Mouse (Mus musculus) Patski (cell line): Measurements from ENCODE around the gene Cyfip1. TPM values are rescaled to one million over a fixed set of nuclear protein-coding genes. Genes with fewer than 3 reads are reported as not detected.

Experiments
- ATAC-seq: fragments of 100-300 bp; one replicate; pipeline ENCODE4 v1.8.0; 2021
- CTCF ChIA-PET: fragments of 350-600 bp; sonication (Branson Sonifier 250); formaldehyde crosslinking; loops from one replicate; lab custom pipeline; 2022; ENCODE audit warnings: inconsistent platforms; lab: Charles Lee
- POLR2A ChIA-PET: fragments of 350-600 bp; sonication (Branson Sonifier 250); formaldehyde crosslinking; loops from one replicate; lab custom pipeline; 2022; ENCODE audit warnings: antibody characterized with exemption, inconsistent platforms; lab: Charles Lee
- DNase-seq: peaks from one replicate; pipeline ENCODE4 v3.0.0-alpha.2; 2011; ENCODE audit warnings: low read depth, low spot score
- H3K27me3 ChIP-seq: fragments of 371-371 bp; one replicate; pipeline ENCODE4 v1.5.1; 2021
- CTCF ChIP-seq: fragments of 100-300 bp; IDR thresholded peaks from one replicate; pipeline ENCODE4 v1.5.1; 2021
- in situ Hi-C: fragments of 300-500 bp; cut with MboI; formaldehyde crosslinking; loops from 3 replicates; pipeline ENCODE4 v1.11.1; 2018; ENCODE audit warnings: low pct_unique_long_range_greater_than_20kb, mixed read lengths
- polyA plus RNA-seq: library from polyadenylated mRNA; unstranded; gene quantifications from one replicate; pipeline ENCODE4 v1.2.3, GENCODE M21; 2021

The Cyfip1 gene
- polyA plus RNA-seq, 1 experiment from 2014 or later = 81.0 TPM

GRCm38 (mm10) chr7:55928649-55929048 lies 87.1 kb downstream of the Cyfip1 start:
- ChIA-PET POLR2A (no interaction called here), CTCF (no interaction called here)
- no peaks in the 10 kb centered on the region for H3K27me3 ChIP-seq
- ATAC-seq (no peak), DNase-seq (no peak)
- TF ChIP-seq CTCF = no peak
- in situ Hi-C loops = no loop called here

GRCm38 (mm10) chr7:55935025-55935424 lies 93.5 kb downstream of the Cyfip1 start:
- no peaks in the 10 kb centered on the region for H3K27me3 ChIP-seq
- ATAC-seq = no peak
- CTCF ChIA-PET = no interaction called here
- no peak for DNase-seq
- TF ChIP-seq CTCF = no peak
- in situ Hi-C loops = no loop called here
- POLR2A ChIA-PET = no interaction called here

GRCm38 (mm10) chr7:55938341-55938740 lies 96.8 kb downstream of the Cyfip1 start:
- no peaks in the 10 kb centered on the region for H3K27me3 ChIP-seq
- CTCF ChIA-PET = interaction anchor here (0.8 to 1.2 kb wide), 2 partner anchors 15 to 104 kb away, joined by 3 read pairs; no protein-coding TSS in a partner anchor
- no peak for TF ChIP-seq CTCF
- DNase-seq (no peak), ATAC-seq (no peak)
- POLR2A ChIA-PET = interaction anchor here (0.6 kb wide), 1 partner anchor 89 kb away, joined by 3 read pairs; no protein-coding TSS in a partner anchor
- in situ Hi-C loops = no loop called here

- POLR2A ChIA-PET = no interaction called here
- CTCF ChIA-PET = no interaction called here
- H3K27me3 ChIP-seq = no peaks in the 10 kb centered on the region
- in situ Hi-C loops = no loop called here
- no peak for DNase-seq
- no peak for TF ChIP-seq CTCF
- no peak for ATAC-seq
These were observed 114.5 kb downstream of the Cyfip1 start for GRCm38 (mm10) chr7:55956054-55956453.

GRCm38 (mm10) chr7:55957178-55957577 lies 115.6 kb downstream of the Cyfip1 start:
- no peak for TF ChIP-seq CTCF
- DNase-seq (no peak), ATAC-seq (no peak)
- in situ Hi-C loops = no loop called here
- ChIA-PET CTCF (no interaction called here), POLR2A (no interaction called here)
- H3K27me3 ChIP-seq = no peaks in the 10 kb centered on the region

- in situ Hi-C loops = no loop called here
- ATAC-seq = no peak
- CTCF ChIA-PET = interaction anchor here (1.2 kb wide), 1 partner anchor 12 kb away, joined by 6 read pairs; no protein-coding TSS in a partner anchor
- no peak for DNase-seq
- H3K27me3 ChIP-seq = no peaks in the 10 kb centered on the region
- TF ChIP-seq CTCF = no peak
- POLR2A ChIA-PET = no interaction called here
These were observed 116.4 kb downstream of the Cyfip1 start for GRCm38 (mm10) chr7:55957916-55958315.

- H3K27me3 ChIP-seq = no peaks in the 10 kb centered on the region
- TF ChIP-seq CTCF = no peak
- no peak for DNase-seq
- POLR2A ChIA-PET = no interaction called here
- in situ Hi-C loops = no loop called here
- CTCF ChIA-PET = no interaction called here
- no peak for ATAC-seq
These were observed 118.3 kb downstream of the Cyfip1 start for GRCm38 (mm10) chr7:55959801-55960200.

- POLR2A ChIA-PET = no interaction called here
- CTCF ChIA-PET = no interaction called here
These were observed 119.0 kb downstream of the Cyfip1 start for GRCm38 (mm10) chr7:55960506-55960905.

GRCm38 (mm10) chr7:55962004-55962908 lies 120.7 kb downstream of the Cyfip1 start, which contains the start of gene Nipa2:
Gene Nipa2 (minus strand): TSS chr7:55962476.
- no peak for TF ChIP-seq CTCF
- no peaks in the 10 kb centered on the region for H3K27me3 ChIP-seq
- DNase-seq (peak; percentile 50), ATAC-seq (peak; percentile 96)
- in situ Hi-C loops = no loop called here
- POLR2A ChIA-PET = no interaction called here
- CTCF ChIA-PET = interaction anchor here (1.1 kb wide), 2 partner anchors 10 to 11 kb away, joined by 3 read pairs; no protein-coding TSS in a partner anchor

More at GRCm38 (mm10) chr7:55960506-55960905, 119.0 kb downstream of the Cyfip1 start:
- in situ Hi-C loops = no loop called here
- H3K27me3 ChIP-seq = no peaks in the 10 kb centered on the region
- TF ChIP-seq CTCF = no peak
- DNase-seq (no peak), ATAC-seq (no peak)

- CTCF ChIA-PET = interaction anchor here (1.3 kb wide), 1 partner anchor 52 kb away, joined by 3 read pairs; the partner anchor contains the start of gene Nipa1
- POLR2A ChIA-PET = no interaction called here
- DNase-seq = no peak
- in situ Hi-C loops = no loop called here
- H3K27me3 ChIP-seq = no peaks in the 10 kb centered on the region
- ATAC-seq = no peak
- TF ChIP-seq CTCF = no peak
These were observed 125.4 kb downstream of the Cyfip1 start for GRCm38 (mm10) chr7:55966866-55967460.
